Mouse (Mus musculus): ENCODE data around the gene Ghrl.

GRCm38 (mm10) chr6:113690400-113691083, 29.1 kb downstream of the Ghrl start:
- TF ChIP-seq CTCF (IDR thresholded peaks at IDR 0.05), result no peak; the same call in 1 of the 2 replicates
- TF ChIP-seq EP300 (IDR thresholded peaks at IDR 0.05), result peak; percentile 93

Measured in lung, postnatal 0 days (tissue).